Mouse (Mus musculus) limb, embryonic 11.5 days (tissue): Measurements from ENCODE around the gene Gm13102. TPM values are rescaled to one million over a fixed set of nuclear protein-coding genes. Genes with fewer than 3 reads are reported as not detected.
"Not testable (repeated sequence)": the region's sequence is repeated elsewhere in the genome, so short reads cannot be mapped to it uniquely, and the experiment has no call there.

Source experiments
- ATAC-seq: fragments of 200-750 bp; cut with Nextera tagmentation; 2 replicates; pipeline ENCODE4 v1.8.0; 2017; ENCODE audit warnings: low read depth; ENCODE audit not compliant: insufficient number of reproducible peaks, low FRiP score, low TSS enrichment
- DNase-seq: peaks from one replicate; pipeline ENCODE4 v3.0.0-alpha.2; 2015; ENCODE audit warnings: low spot score
- H3K27ac ChIP-seq: fragments of 300-500 bp; sonication (generic); replicated peaks from 2 replicates; pipeline ENCODE4 v1.5.1; 2014; ENCODE audit warnings: low read depth, mild to moderate bottlenecking, low read length
- H3K27me3 ChIP-seq: fragments of 300-500 bp; sonication (generic); 2 replicates; pipeline ENCODE4 v1.6.1; 2014; ENCODE audit warnings: mild to moderate bottlenecking, low read length, mixed read lengths; ENCODE audit not compliant: control insufficient read depth, insufficient read depth
- H3K36me3 ChIP-seq: fragments of 300-500 bp; sonication (generic); 2 replicates; pipeline ENCODE4 v1.6.1; 2014; ENCODE audit warnings: mild to moderate bottlenecking, low read length, moderate library complexity, mixed read lengths; ENCODE audit not compliant: control insufficient read depth, insufficient read depth
- H3K4me1 ChIP-seq: fragments of 300-500 bp; sonication (generic); 2 replicates; pipeline ENCODE4 v1.6.1; 2014; ENCODE audit warnings: low read length, mixed read lengths; ENCODE audit not compliant: control insufficient read depth, insufficient read depth
- H3K4me2 ChIP-seq: fragments of 300-500 bp; sonication (generic); 2 replicates; pipeline ENCODE4 v1.6.1; 2014; ENCODE audit warnings: low read depth, mild to moderate bottlenecking, moderate library complexity; ENCODE audit not compliant: severe bottlenecking
- H3K4me3 ChIP-seq: fragments of 300-500 bp; sonication (generic); 2 replicates; pipeline ENCODE4 v1.5.1; 2014; ENCODE audit warnings: low read depth, low read length
- H3K9ac ChIP-seq: fragments of 300-500 bp; sonication (generic); 2 replicates; pipeline ENCODE4 v1.6.1; 2014; ENCODE audit warnings: mild to moderate bottlenecking, low read length
- H3K9me3 ChIP-seq: fragments of 300-500 bp; sonication (generic); 2 replicates; pipeline ENCODE4 v1.6.1; 2016; ENCODE audit warnings: low read length; ENCODE audit not compliant: control insufficient read depth
- WGBS: fragments of 180-500 bp; shearing (Covaris S2); extraction: QIAGEN DNeasy Blood & Tissue Kit; methylation state at CpG from one replicate; pipeline ENCODE4 v1.1.7; 2014; 5-methylcytosine and 5-hydroxymethylcytosine counted together
- polyA plus RNA-seq: library from polyadenylated mRNA; unstranded; fragments of >200 nt; fragmentation: Nextera tagmentation; extraction: Ambion mirVana; gene quantifications from 2 replicates; pipeline ENCODE4 v1.2.1, GENCODE M21; 2014

Gene Gm13102
- polyA plus RNA-seq, result not detected in 2 replicates

DNA sequence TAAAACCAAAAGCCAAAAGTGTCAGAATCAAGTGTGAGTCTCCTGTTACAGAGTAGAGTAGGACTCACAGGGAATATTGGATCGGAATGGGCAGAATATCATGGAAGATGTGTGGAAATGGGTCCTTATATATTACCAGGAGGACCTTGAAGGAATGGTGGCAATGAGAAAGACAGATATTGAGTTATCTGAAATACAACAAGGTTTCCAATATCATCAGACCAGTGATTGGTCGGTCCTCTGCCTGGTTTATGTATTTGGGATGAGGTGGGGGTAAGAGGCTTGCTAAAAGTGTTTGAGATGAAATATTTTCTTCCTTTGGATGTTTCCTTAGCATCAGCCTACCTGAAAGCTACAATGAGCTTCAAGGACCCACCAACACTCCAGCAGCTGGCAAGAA, at the start of gene Gm13102:
TSS of gene Gm13102 (plus strand) at position 301 of the 400 bp plus-strand sequence.
- no CpG with 5 or more reads among the region's 2 CpGs for WGBS
- not testable (repeated sequence) for H3K4me3 ChIP-seq, H3K9ac ChIP-seq, ATAC-seq, H3K4me2 ChIP-seq, H3K9me3 ChIP-seq, DNase-seq, H3K27me3 ChIP-seq, H3K36me3 ChIP-seq, H3K4me1 ChIP-seq, H3K27ac ChIP-seq

GRCm38 (mm10) chr4:144058826-144059225, 47.4 kb upstream of the Gm13102 start, which contains the start of gene Pramel4:
TSS of gene Pramel4 (plus strand) at chr4:144059126.
- not testable (repeated sequence) for H3K27ac ChIP-seq, H3K9me3 ChIP-seq, H3K4me3 ChIP-seq, H3K9ac ChIP-seq, ATAC-seq, H3K4me1 ChIP-seq, DNase-seq, H3K4me2 ChIP-seq, H3K36me3 ChIP-seq, H3K27me3 ChIP-seq
- 82% methylated on average over 3 of the region's 3 CpGs for WGBS

Other genes with a start within 250 kb of the Gm13102 start
- gene Pramef6, start 206.1 kb upstream of the Gm13102 start, polyA plus RNA-seq, result not detected in 2 replicates
- not detected in 2 replicates for gene Pramef25, start 155.5 kb upstream of the Gm13102 start, polyA plus RNA-seq
- gene Gm13101, start 139.5 kb upstream of the Gm13102 start, polyA plus RNA-seq, result not detected in 2 replicates
- gene Pramef17, start 112.1 kb upstream of the Gm13102 start, polyA plus RNA-seq, result not detected in 2 replicates
- not detected in 2 replicates for gene Pramel4, start 47.3 kb upstream of the Gm13102 start, polyA plus RNA-seq
- not detected in 2 replicates for gene Oog3, start 56.2 kb downstream of the Gm13102 start, polyA plus RNA-seq
- not detected in 2 replicates for gene Oog2, start 84.2 kb downstream of the Gm13102 start, polyA plus RNA-seq
- not detected in 2 replicates for gene C87977, start 106.8 kb downstream of the Gm13102 start, polyA plus RNA-seq
- gene Pramel5, start 174.0 kb downstream of the Gm13102 start, polyA plus RNA-seq, result not detected in 2 replicates
- gene Gm13128, start 223.8 kb downstream of the Gm13102 start, polyA plus RNA-seq, result not detected in 2 replicates